Comparison of ENCODE assay signal across 14 mouse cellular contexts in the genomic region with DNA sequence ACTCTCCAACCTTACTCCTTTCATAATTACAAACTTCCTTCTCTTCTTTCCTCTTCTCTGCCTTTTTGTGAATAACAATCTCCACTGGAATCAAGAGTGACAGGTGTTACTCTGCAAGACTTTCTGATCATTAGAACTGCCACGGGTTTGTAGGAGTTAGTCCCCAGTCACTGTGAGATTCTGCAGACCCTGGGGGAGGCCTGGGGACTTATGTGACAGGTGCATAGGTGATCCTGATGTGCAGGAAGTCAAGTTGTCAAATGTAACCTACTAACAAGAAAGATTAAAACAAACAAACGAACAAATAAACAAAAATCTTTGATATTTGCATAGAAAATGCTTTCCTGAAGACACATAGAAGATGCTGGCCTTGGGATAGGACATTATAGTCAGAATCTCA. TPM values are rescaled to one million over a fixed set of nuclear protein-coding genes. Genes with fewer than 3 reads are reported as not detected.
"Had no signal": no experiment of that assay in that cellular context is flagged by ENCODE, and none has a peak within 500 bp of the region (broad histone marks: within the 10 kb centered on the region; RNA-seq: fewer than 3 reads in every experiment).

No protein-coding gene starts in this region.

- H3K27ac ChIP-seq: limb, embryonic 12.5 days; midbrain, embryonic 13.5 days; neural tube, embryonic 15.5 days had no signal

- H3K4me3 ChIP-seq: limb, embryonic 12.5 days; midbrain, embryonic 13.5 days; neural tube, embryonic 15.5 days had no signal

- H3K9ac ChIP-seq: limb, embryonic 12.5 days; midbrain, embryonic 13.5 days; neural tube, embryonic 15.5 days had no signal

- H3K36me3 ChIP-seq: limb, embryonic 12.5 days; midbrain, embryonic 13.5 days; neural tube, embryonic 15.5 days had no signal

- H3K4me1 ChIP-seq: midbrain, embryonic 13.5 days; neural tube, embryonic 15.5 days had no signal

- H3K9me3 ChIP-seq: limb, embryonic 12.5 days; midbrain, embryonic 13.5 days had no signal

- H3K4me2 ChIP-seq: limb, embryonic 12.5 days; midbrain, embryonic 13.5 days; neural tube, embryonic 15.5 days had no signal

- DNase-seq: kidney, postnatal 25 days; right cerebral cortex, adult 18-20 months; right cerebral cortex, postnatal 25 days had no signal

- H3K27me3 ChIP-seq: limb, embryonic 12.5 days; midbrain, embryonic 13.5 days; neural tube, embryonic 15.5 days had no signal

- ATAC-seq: intestine, embryonic 16.5 days; midbrain, embryonic 13.5 days had no signal

RNA-seq across cellular contexts. Expression of a gene that starts 35.1 kb away (rescaled TPM):
- total RNA-seq: left cerebral cortex, postnatal 36 days; liver, adult 2 months; megakaryocyte progenitor cell, adult 5-6 weeks had no signal
- polyA plus RNA-seq: kidney, embryonic 16.5 days; limb, embryonic 12.5 days; liver, adult 2 months; lung, embryonic 16.5 days; midbrain, embryonic 13.5 days; midbrain, postnatal 0 days; small intestine, adult 2 months had no signal
